Mouse (Mus musculus) erythroblast, adult 5-6 weeks (primary cell): ENCODE measurements around the gene Upb1. TPM values are rescaled to one million over a fixed set of nuclear protein-coding genes. Genes with fewer than 3 reads are reported as not detected.
A peak's percentile ranks its signal among the peaks of the same experiment; 100 is the strongest.

Source experiments
- ATAC-seq: replicated peaks from 2 replicates; pipeline ENCODE4 v1.8.0; 2016; ENCODE audit warnings: moderate number of reproducible peaks, mild to moderate bottlenecking, moderate TSS enrichment, inconsistent platforms; ENCODE audit not compliant: poor library complexity, low FRiP score, severe bottlenecking
- total RNA-seq, 2 experiments: library from RNA; stranded (forward) in 1 of 2; stranded (reverse) in 1 of 2; fragments of 150-400 nt in 1 of 2; fragments of 200-764, 138-1000 nt in 1 of 2; gene quantifications; 2 replicates each; pipeline versions ENCODE4 v1.2.3 to v1.2.4; 2015 to 2017; ENCODE audit warnings: low replicate concordance in 2 of 2

Upb1 gene
- total RNA-seq, 2 experiments from 2014 or later: 0.19 to 0.43 TPM

- ATAC-seq: no peak
These were observed 17.8 kb downstream of the Upb1 start for GRCm38 (mm10) chr10:75418747-75419146.

- no peak for ATAC-seq
These were observed 23.6 kb downstream of the Upb1 start for GRCm38 (mm10) chr10:75424498-75424901.

GRCm38 (mm10) chr10:75428049-75429003 lies 27.4 kb downstream of the Upb1 start:
- no peak for ATAC-seq

GRCm38 (mm10) chr10:75429004-75429380 lies 28.1 kb downstream of the Upb1 start:
- no peak for ATAC-seq

GRCm38 (mm10) chr10:75429522-75430146 lies 28.7 kb downstream of the Upb1 start:
- no peak for ATAC-seq

GRCm38 (mm10) chr10:75430147-75430537 lies 29.2 kb downstream of the Upb1 start:
- no peak for ATAC-seq

- ATAC-seq: no peak
These were observed 29.7 kb downstream of the Upb1 start for GRCm38 (mm10) chr10:75430633-75431032.

- ATAC-seq: peak; percentile 77
These were observed 35.8 kb downstream of the Upb1 start for GRCm38 (mm10) chr10:75436604-75437217.

- no peak; the same call in 1 of the 2 replicates for ATAC-seq
These were observed 36.4 kb downstream of the Upb1 start for GRCm38 (mm10) chr10:75437284-75437683.

GRCm38 (mm10) chr10:75438132-75438810 lies 37.4 kb downstream of the Upb1 start:
- no peak for ATAC-seq

- ATAC-seq: no peak; the same call in 1 of the 2 replicates
These were observed 38.4 kb downstream of the Upb1 start for GRCm38 (mm10) chr10:75439211-75439811.

GRCm38 (mm10) chr10:75440756-75441155 lies 39.8 kb downstream of the Upb1 start:
- ATAC-seq: no peak

GRCm38 (mm10) chr10:75441800-75442199 lies 40.9 kb downstream of the Upb1 start:
- no peak for ATAC-seq

GRCm38 (mm10) chr10:75443017-75443416 lies 42.1 kb downstream of the Upb1 start:
- no peak for ATAC-seq

GRCm38 (mm10) chr10:75444111-75444826 lies 43.4 kb downstream of the Upb1 start:
- no peak for ATAC-seq

GRCm38 (mm10) chr10:75445030-75445429 lies 44.1 kb downstream of the Upb1 start:
- ATAC-seq: no peak

- ATAC-seq: no peak
These were observed 45.7 kb downstream of the Upb1 start for GRCm38 (mm10) chr10:75446501-75447083.

- no peak for ATAC-seq
These were observed 46.6 kb downstream of the Upb1 start for GRCm38 (mm10) chr10:75447489-75447888.
